Mouse (Mus musculus): Measurements from ENCODE around the gene Cacnb4. TPM values are rescaled to one million over a fixed set of nuclear protein-coding genes. Genes with fewer than 3 reads are reported as not detected.

Cacnb4 gene
- polyA plus RNA-seq, 1 experiment from 2014 or later: 18.0 TPM

- ATAC-seq (ENCODE audit: low FRiP score, low TSS enrichment) (no peak), DNase-seq (peak; percentile 41)
- no peak overlapping the region for H3K9ac ChIP-seq (replicated peaks; ENCODE audit: low read length)
Measured at GRCm38 (mm10) chr2:52622616-52623015, 54.0 kb downstream of the Cacnb4 start.

GRCm38 (mm10) chr2:52619406-52619974 is 57.1 kb downstream of the Cacnb4 start:
- H3K4me2 ChIP-seq (ENCODE audit: low read length): no peak overlapping the region
- no peak for DNase-seq
- 75% methylated on average over 17 of the region's 17 CpGs for WGBS

More at GRCm38 (mm10) chr2:52622616-52623015, 54.0 kb downstream of the Cacnb4 start:
- WGBS: 74% methylated on average over 2 of the region's 2 CpGs
- Histone ChIP-seq H3K4me2 (ENCODE audit: low read length) (no peak overlapping the region), H3K27ac (replicated peaks; ENCODE audit: low read depth, low read length) (no peak overlapping the region), H3K9me3 (ENCODE audit: control insufficient read depth, low read length) (no peaks in the 10 kb centered on the region), H3K4me3 (replicated peaks; ENCODE audit: low read depth, low read length) (no peak overlapping the region), H3K36me3 (ENCODE audit: control insufficient read depth, insufficient read depth, low read length) (no peaks in the 10 kb centered on the region), H3K4me1 (ENCODE audit: control insufficient read depth, insufficient read depth, low read length) (peaks cover 3% of the 10 kb centered on the region; the same call in 1 of the 2 replicates), H3K27me3 (ENCODE audit: control insufficient read depth, insufficient read depth, low read length) (no peaks in the 10 kb centered on the region)

DNA sequence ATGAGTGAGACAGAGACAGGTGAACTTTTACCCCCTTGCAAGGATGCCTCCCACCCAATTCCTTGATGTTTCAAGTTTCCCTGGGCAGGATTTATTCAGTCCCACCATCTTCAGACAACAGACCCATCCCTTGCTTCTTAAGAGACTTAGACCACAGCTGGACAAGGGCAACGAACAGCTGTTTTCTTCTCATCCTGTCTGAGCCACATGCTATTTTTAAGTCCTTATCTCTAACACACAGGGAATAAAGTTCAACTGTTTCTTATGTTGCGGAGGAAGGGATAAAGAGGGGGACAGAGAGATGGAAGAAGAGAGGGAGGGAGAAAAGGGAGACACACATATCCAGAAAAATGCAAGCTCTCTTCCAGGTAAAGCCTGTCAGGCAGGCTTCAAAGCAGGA is 57.8 kb downstream of the Cacnb4 start:
- Histone ChIP-seq H3K9me3 (ENCODE audit: control insufficient read depth, low read length) (no peaks in the 10 kb centered on the region), H3K36me3 (ENCODE audit: control insufficient read depth, insufficient read depth, low read length) (no peaks in the 10 kb centered on the region), H3K9ac (replicated peaks; ENCODE audit: low read length) (no peak overlapping the region), H3K4me2 (ENCODE audit: low read length) (no peak overlapping the region), H3K4me3 (replicated peaks; ENCODE audit: low read depth, low read length) (no peak overlapping the region), H3K4me1 (ENCODE audit: control insufficient read depth, insufficient read depth, low read length) (peaks cover 3% of the 10 kb centered on the region; the same call in 1 of the 2 replicates), H3K27me3 (ENCODE audit: control insufficient read depth, insufficient read depth, low read length) (no peaks in the 10 kb centered on the region), H3K27ac (replicated peaks; ENCODE audit: low read depth, low read length) (no peak overlapping the region)
- no peak for ATAC-seq (ENCODE audit: low FRiP score, low TSS enrichment)
- DNase-seq: no peak
- WGBS: 86% methylated on average over 2 of the region's 2 CpGs

More at GRCm38 (mm10) chr2:52619406-52619974, 57.1 kb downstream of the Cacnb4 start:
- Histone ChIP-seq H3K4me3 (replicated peaks; ENCODE audit: low read depth, low read length) (no peak overlapping the region), H3K36me3 (ENCODE audit: control insufficient read depth, insufficient read depth, low read length) (no peaks in the 10 kb centered on the region), H3K27ac (replicated peaks; ENCODE audit: low read depth, low read length) (no peak overlapping the region), H3K9ac (replicated peaks; ENCODE audit: low read length) (no peak overlapping the region), H3K9me3 (ENCODE audit: control insufficient read depth, low read length) (no peaks in the 10 kb centered on the region), H3K27me3 (ENCODE audit: control insufficient read depth, insufficient read depth, low read length) (no peaks in the 10 kb centered on the region), H3K4me1 (ENCODE audit: control insufficient read depth, insufficient read depth, low read length) (peaks cover 3% of the 10 kb centered on the region; the same call in 1 of the 2 replicates)
- no peak for ATAC-seq (ENCODE audit: low FRiP score, low TSS enrichment)

- H3K9ac ChIP-seq (replicated peaks; ENCODE audit: low read length): no peak overlapping the region
- WGBS: 66% methylated on average over 5 of the region's 5 CpGs
- no peak overlapping the region for H3K4me3 ChIP-seq (replicated peaks; ENCODE audit: low read depth, low read length)
- H3K27ac ChIP-seq (replicated peaks; ENCODE audit: low read depth, low read length): no peak overlapping the region
- H3K36me3 ChIP-seq (ENCODE audit: control insufficient read depth, insufficient read depth, low read length): no peaks in the 10 kb centered on the region
- peak; percentile 29 for DNase-seq
- H3K27me3 ChIP-seq (ENCODE audit: control insufficient read depth, insufficient read depth, low read length): no peaks in the 10 kb centered on the region
- no peak for ATAC-seq (ENCODE audit: low FRiP score, low TSS enrichment)
- no peaks in the 10 kb centered on the region for H3K9me3 ChIP-seq (ENCODE audit: control insufficient read depth, low read length)
- no peak overlapping the region for H3K4me2 ChIP-seq (ENCODE audit: low read length)
- H3K4me1 ChIP-seq (ENCODE audit: control insufficient read depth, insufficient read depth, low read length): no peaks in the 10 kb centered on the region
Measured at GRCm38 (mm10) chr2:52615429-52615828, 61.2 kb downstream of the Cacnb4 start.

- H3K4me3 ChIP-seq (replicated peaks; ENCODE audit: low read depth, low read length): no peak overlapping the region
- no peak overlapping the region for H3K9ac ChIP-seq (replicated peaks; ENCODE audit: low read length)
- H3K4me2 ChIP-seq (ENCODE audit: low read length): no peak overlapping the region
- DNase-seq (no peak), ATAC-seq (ENCODE audit: low FRiP score, low TSS enrichment) (no peak)
- 82% methylated on average over 4 of the region's 4 CpGs for WGBS
- no peak overlapping the region for H3K27ac ChIP-seq (replicated peaks; ENCODE audit: low read depth, low read length)
- H3K9me3 ChIP-seq (ENCODE audit: control insufficient read depth, low read length): no peaks in the 10 kb centered on the region
- no peaks in the 10 kb centered on the region for H3K36me3 ChIP-seq (ENCODE audit: control insufficient read depth, insufficient read depth, low read length)
- H3K4me1 ChIP-seq (ENCODE audit: control insufficient read depth, insufficient read depth, low read length): no peaks in the 10 kb centered on the region
- H3K27me3 ChIP-seq (ENCODE audit: control insufficient read depth, insufficient read depth, low read length): no peaks in the 10 kb centered on the region
Measured at GRCm38 (mm10) chr2:52613888-52614287, 62.7 kb downstream of the Cacnb4 start.

DNA sequence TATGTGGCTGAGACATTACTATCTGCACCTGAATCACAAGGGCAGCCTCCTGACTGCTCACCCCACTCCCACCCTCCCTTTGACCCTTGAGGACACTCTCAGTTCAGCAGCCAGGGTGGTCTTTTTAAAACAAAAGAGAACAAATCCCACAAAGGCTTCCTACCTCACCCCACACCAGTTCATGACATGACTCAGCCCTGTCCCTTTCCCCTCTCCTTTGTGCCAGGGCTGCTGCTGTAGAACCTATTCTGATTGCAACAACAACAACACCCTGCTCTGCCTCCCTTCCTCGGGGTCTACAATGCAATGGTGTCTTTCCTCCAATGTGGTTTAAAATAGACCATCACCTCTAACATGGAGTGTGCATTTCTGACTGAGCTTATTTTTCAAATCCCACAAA is 67.1 kb downstream of the Cacnb4 start:
- H3K4me3 ChIP-seq (replicated peaks; ENCODE audit: low read depth, low read length): no peak overlapping the region

DNA sequence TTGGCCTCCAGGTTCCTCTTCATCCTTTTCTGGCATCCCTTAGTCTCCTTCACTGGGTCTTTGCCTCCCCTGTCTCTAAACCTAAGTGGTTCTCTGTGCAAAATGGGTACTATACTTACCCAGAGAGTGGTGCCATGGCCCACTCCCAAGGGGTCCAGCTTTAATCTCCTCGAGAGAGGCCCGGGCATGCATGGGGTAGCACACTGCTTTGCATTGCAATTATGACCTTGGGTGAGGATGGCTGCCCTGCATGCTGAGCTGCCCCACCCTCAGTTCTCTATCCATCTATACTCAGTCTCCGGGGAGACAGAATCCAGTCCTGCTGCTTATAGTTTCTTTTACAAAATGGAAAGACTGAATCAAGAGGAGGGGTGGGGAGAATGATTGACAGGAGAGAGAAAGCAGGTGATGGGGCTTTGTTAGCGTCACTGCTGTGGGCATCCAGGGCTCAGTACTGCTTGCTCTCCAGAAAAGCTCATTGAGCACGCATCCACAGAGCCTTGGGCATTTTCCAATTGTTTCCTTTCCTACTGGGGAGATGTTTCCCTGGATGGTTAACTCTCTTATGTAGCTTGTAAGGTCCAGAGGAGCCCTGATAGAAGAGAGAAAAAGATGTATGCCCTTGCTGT is 68.7 kb downstream of the Cacnb4 start:
- Histone ChIP-seq H3K4me3 (replicated peaks; ENCODE audit: low read depth, low read length) (no peak overlapping the region), H3K9me3 (ENCODE audit: control insufficient read depth, low read length) (no peaks in the 10 kb centered on the region), H3K27ac (replicated peaks; ENCODE audit: low read depth, low read length) (no peak overlapping the region), H3K9ac (replicated peaks; ENCODE audit: low read length) (no peak overlapping the region), H3K27me3 (ENCODE audit: control insufficient read depth, insufficient read depth, low read length) (no peaks in the 10 kb centered on the region), H3K4me2 (ENCODE audit: low read length) (no peak overlapping the region), H3K4me1 (ENCODE audit: control insufficient read depth, insufficient read depth, low read length) (no peaks in the 10 kb centered on the region), H3K36me3 (ENCODE audit: control insufficient read depth, insufficient read depth, low read length) (no peaks in the 10 kb centered on the region)
- 13% methylated on average over 5 of the region's 5 CpGs for WGBS
- ATAC-seq (ENCODE audit: low FRiP score, low TSS enrichment) (peak; percentile 37; the same call in 1 of the 2 replicates), DNase-seq (peak; percentile 24)

More for the DNA sequence above, 67.1 kb downstream of the Cacnb4 start:
- WGBS: 45% methylated on average over 1 of the region's 1 CpGs
- Histone ChIP-seq H3K9me3 (ENCODE audit: control insufficient read depth, low read length) (no peaks in the 10 kb centered on the region), H3K4me1 (ENCODE audit: control insufficient read depth, insufficient read depth, low read length) (no peaks in the 10 kb centered on the region), H3K9ac (replicated peaks; ENCODE audit: low read length) (no peak overlapping the region), H3K36me3 (ENCODE audit: control insufficient read depth, insufficient read depth, low read length) (no peaks in the 10 kb centered on the region), H3K27me3 (ENCODE audit: control insufficient read depth, insufficient read depth, low read length) (no peaks in the 10 kb centered on the region), H3K27ac (replicated peaks; ENCODE audit: low read depth, low read length) (no peak overlapping the region), H3K4me2 (ENCODE audit: low read length) (no peak overlapping the region)
- ATAC-seq (ENCODE audit: low FRiP score, low TSS enrichment): no peak
- no peak for DNase-seq

- H3K4me1 ChIP-seq (ENCODE audit: control insufficient read depth, insufficient read depth, low read length): no peaks in the 10 kb centered on the region
- 95% methylated on average over 4 of the region's 4 CpGs for WGBS
- DNase-seq (no peak), ATAC-seq (ENCODE audit: low FRiP score, low TSS enrichment) (no peak)
- no peaks in the 10 kb centered on the region for H3K9me3 ChIP-seq (ENCODE audit: control insufficient read depth, low read length)
- H3K27me3 ChIP-seq (ENCODE audit: control insufficient read depth, insufficient read depth, low read length): no peaks in the 10 kb centered on the region
- no peak overlapping the region for H3K9ac ChIP-seq (replicated peaks; ENCODE audit: low read length)
- H3K4me3 ChIP-seq (replicated peaks; ENCODE audit: low read depth, low read length): no peak overlapping the region
- H3K4me2 ChIP-seq (ENCODE audit: low read length): no peak overlapping the region
- H3K36me3 ChIP-seq (ENCODE audit: control insufficient read depth, insufficient read depth, low read length): no peaks in the 10 kb centered on the region
- no peak overlapping the region for H3K27ac ChIP-seq (replicated peaks; ENCODE audit: low read depth, low read length)
Measured at GRCm38 (mm10) chr2:52606331-52606730, 70.3 kb downstream of the Cacnb4 start.

DNA sequence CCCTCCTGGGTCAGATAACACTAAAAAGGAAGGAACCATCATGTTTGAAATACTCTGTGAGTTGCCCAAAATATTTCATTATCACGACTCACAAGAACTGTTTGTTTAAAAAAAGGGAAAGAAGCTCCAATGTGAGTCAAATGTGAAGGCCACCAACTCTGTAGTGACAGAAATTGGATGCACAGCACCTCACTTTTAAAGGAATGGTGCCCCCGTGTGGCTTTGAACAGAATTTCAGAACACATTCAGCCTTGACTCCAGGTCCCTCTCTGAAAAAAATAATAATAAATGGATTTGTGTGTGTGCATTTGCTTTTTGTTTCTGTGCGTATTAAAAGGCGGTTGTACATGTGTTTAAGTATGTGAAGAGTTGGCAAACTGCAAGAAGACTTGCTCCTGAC is 71.3 kb downstream of the Cacnb4 start:
- WGBS: 22% methylated on average over 4 of the region's 4 CpGs

More for the DNA sequence above, 71.3 kb downstream of the Cacnb4 start:
- no peaks in the 10 kb centered on the region for H3K9me3 ChIP-seq (ENCODE audit: control insufficient read depth, low read length)
- no peaks in the 10 kb centered on the region for H3K4me1 ChIP-seq (ENCODE audit: control insufficient read depth, insufficient read depth, low read length)
- no peaks in the 10 kb centered on the region for H3K36me3 ChIP-seq (ENCODE audit: control insufficient read depth, insufficient read depth, low read length)
- no peak overlapping the region for H3K27ac ChIP-seq (replicated peaks; ENCODE audit: low read depth, low read length)
- peak; percentile 87 for DNase-seq
- no peak overlapping the region for H3K9ac ChIP-seq (replicated peaks; ENCODE audit: low read length)
- ATAC-seq (ENCODE audit: low FRiP score, low TSS enrichment): no peak
- H3K4me3 ChIP-seq (replicated peaks; ENCODE audit: low read depth, low read length): no peak overlapping the region
- H3K4me2 ChIP-seq (ENCODE audit: low read length): no peak overlapping the region
- no peaks in the 10 kb centered on the region for H3K27me3 ChIP-seq (ENCODE audit: control insufficient read depth, insufficient read depth, low read length)
